In genomic region chr17:75551512-75552400, GRCm38 (mm10) we compare ENCODE assay signal across 8 mouse cellular contexts. TPM values are rescaled to one million over a fixed set of nuclear protein-coding genes. Genes with fewer than 3 reads are reported as not detected.
DNase-seq lines count a peak whose midpoint lies in the region; ATAC-seq lines count a peak whose summit lies in the region.

TSS of gene Fam98a (minus strand) at chr17:75551946.

- peak within 1 kb of the TSS; percentile 70 for H3K9ac ChIP-seq in hindbrain, embryonic 14.5 days

- no peaks in the 10 kb centered on the region for H3K9me3 ChIP-seq in hindbrain, embryonic 14.5 days (ENCODE audit: control insufficient read depth, low read length)

- under 1% methylated on average over 56 of the region's 56 CpGs for WGBS in hindbrain, embryonic 14.5 days

- H3K4me3 ChIP-seq in hindbrain, embryonic 14.5 days (replicated peaks; ENCODE audit: low read length): peak within 1 kb of the TSS; percentile 62

- H3K4me2 ChIP-seq in hindbrain, embryonic 14.5 days (replicated peaks): peak within 1 kb of the TSS; percentile 66

- peaks cover 6% of the 10 kb centered on the region; the same call in 1 of the 2 replicates for H3K36me3 ChIP-seq in hindbrain, embryonic 14.5 days (replicated peaks; ENCODE audit: control insufficient read depth, insufficient read depth)

- peak; percentile 99 for ATAC-seq in hindbrain, embryonic 14.5 days (ENCODE audit: low FRiP score)

- DNase-seq in R1 (ENCODE audit: low read depth, low spot score): peak; percentile 99
- peak; percentile 99 for DNase-seq in cerebellum, postnatal 25 days
- DNase-seq in frontal cortex, postnatal 25 days (ENCODE audit: low spot score in 2 of 2): peak; percentile 95
- peak; percentile 99 for DNase-seq in hindbrain, embryonic 14.5 days (ENCODE audit: low spot score)
- peak; percentile 97 to 98 for DNase-seq in layer of hippocampus, postnatal 36 days
- DNase-seq in lung, postnatal 36 days: peak; percentile 98
- DNase-seq in retina, postnatal 1 day: peak; percentile 99
- peak; percentile 93 to 97 for DNase-seq in urinary bladder, adult 18-20 months (ENCODE audit: low spot score in 2 of 2)

- no peaks in the 10 kb centered on the region for H3K27me3 ChIP-seq in hindbrain, embryonic 14.5 days (ENCODE audit: control insufficient read depth, insufficient read depth, low read length)

- peak within 1 kb of the TSS; percentile 58 for H3K27ac ChIP-seq in hindbrain, embryonic 14.5 days

- 0 out of 2 replicates have a peak, but pooled peaks cover 9% of the 10 kb centered on the region for H3K4me1 ChIP-seq in hindbrain, embryonic 14.5 days (replicated peaks; ENCODE audit: control insufficient read depth, insufficient read depth, low read length)

RNA-seq across cellular contexts. Expression of gene Fam98a, which starts in this region (rescaled TPM):
- polyA plus RNA-seq in hindbrain, embryonic 14.5 days (2014; fragmentation: Nextera tagmentation; extraction: Ambion mirVana): 9.9 and 10.4 TPM in 2 replicates
- 10 to 100 TPM; 41.7 to 47.2 TPM for total RNA-seq in layer of hippocampus, postnatal 36 days (2021)

Comparison
In these comparisons a context has a peak if more than half of its experiments do, and no peak if none do; other contexts are left out.
1. Peak in every context shown above with its lines: DNase-seq, ATAC-seq, H3K4me3 ChIP-seq and H3K27ac ChIP-seq.